Mouse (Mus musculus) E14TG2a.4 (cell line): ENCODE results near the gene Gas7.

Source experiments
- H3K27me3 ChIP-seq: 2 replicates; pipeline ENCODE4 v1.6.1; 2014; ENCODE audit warnings: low read length, control low read depth; ENCODE audit not compliant: insufficient read depth
- H3K36me3 ChIP-seq: 2 replicates; pipeline ENCODE4 v1.6.1; 2014; ENCODE audit warnings: low read length, control low read depth; ENCODE audit not compliant: insufficient read depth
- H3K4me1 ChIP-seq: replicated peaks from 2 replicates; pipeline ENCODE4 v1.6.1; 2014; ENCODE audit warnings: low read depth, low read length, control low read depth
- H3K4me3 ChIP-seq: replicated peaks from 2 replicates; pipeline ENCODE4 v1.5.1; 2014; ENCODE audit warnings: mild to moderate bottlenecking, low read length
- H3K9me3 ChIP-seq: 2 replicates; pipeline ENCODE4 v1.6.1; 2014; ENCODE audit warnings: low read length, control low read depth
- CTCF ChIP-seq: conservative IDR thresholded peaks from 2 replicates; pipeline ENCODE4 v1.5.1; 2014; ENCODE audit warnings: low read length
- NANOG ChIP-seq: IDR thresholded peaks from 2 replicates; pipeline ENCODE4 v1.6.1; 2014; ENCODE audit warnings: borderline replicate concordance, low read length, mixed read lengths
- POU5F1 ChIP-seq: IDR thresholded peaks from 2 replicates; pipeline ENCODE4 v1.6.1; 2014; ENCODE audit warnings: low read length, borderline replicate concordance

The Gas7 gene

DNA sequence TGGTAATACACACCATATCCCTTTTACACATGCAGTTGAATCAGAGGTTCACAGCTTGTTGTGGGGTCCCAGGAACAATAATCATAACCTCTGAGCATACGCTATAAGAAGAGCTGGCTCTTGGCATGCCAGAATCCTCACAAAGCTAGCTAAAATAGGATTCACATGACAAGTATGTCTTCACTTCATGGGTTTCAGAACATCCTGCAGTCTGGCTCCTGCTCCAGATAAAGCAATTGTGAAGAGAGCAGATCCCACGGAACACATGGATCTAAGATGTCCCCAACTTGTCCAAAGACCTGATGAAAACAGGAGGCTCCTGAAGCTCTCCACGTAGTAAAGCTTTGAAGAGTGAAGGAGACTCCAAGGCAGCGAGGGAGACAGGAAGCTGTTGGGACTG is 260.1 kb downstream of the Gas7 start:
- no peak overlapping the region for H3K4me3 ChIP-seq
- H3K4me1 ChIP-seq: no peaks in the 10 kb centered on the region
- H3K9me3 ChIP-seq: no peaks in the 10 kb centered on the region
- no peaks in the 10 kb centered on the region for H3K27me3 ChIP-seq
- TF ChIP-seq POU5F1 (no peak), NANOG (no peak), CTCF (no peak)
- no peaks in the 10 kb centered on the region for H3K36me3 ChIP-seq

- Histone ChIP-seq H3K4me1 (no peaks in the 10 kb centered on the region), H3K4me3 (no peak overlapping the region), H3K27me3 (no peaks in the 10 kb centered on the region), H3K9me3 (no peaks in the 10 kb centered on the region), H3K36me3 (no peaks in the 10 kb centered on the region)
- TF ChIP-seq POU5F1: no peak
- no peak for TF ChIP-seq CTCF
- no peak for TF ChIP-seq NANOG
Observed at GRCm38 (mm10) chr11:67721485-67721884, 266.2 kb downstream of the Gas7 start.

- TF ChIP-seq CTCF (no peak), POU5F1 (no peak)
- Histone ChIP-seq H3K27me3 (peaks cover 3% of the 10 kb centered on the region; the same call in 1 of the 2 replicates), H3K4me3 (no peak overlapping the region), H3K9me3 (no peaks in the 10 kb centered on the region), H3K36me3 (no peaks in the 10 kb centered on the region), H3K4me1 (no peaks in the 10 kb centered on the region)
Observed at GRCm38 (mm10) chr11:67722399-67723156, 267.3 kb downstream of the Gas7 start.

DNA sequence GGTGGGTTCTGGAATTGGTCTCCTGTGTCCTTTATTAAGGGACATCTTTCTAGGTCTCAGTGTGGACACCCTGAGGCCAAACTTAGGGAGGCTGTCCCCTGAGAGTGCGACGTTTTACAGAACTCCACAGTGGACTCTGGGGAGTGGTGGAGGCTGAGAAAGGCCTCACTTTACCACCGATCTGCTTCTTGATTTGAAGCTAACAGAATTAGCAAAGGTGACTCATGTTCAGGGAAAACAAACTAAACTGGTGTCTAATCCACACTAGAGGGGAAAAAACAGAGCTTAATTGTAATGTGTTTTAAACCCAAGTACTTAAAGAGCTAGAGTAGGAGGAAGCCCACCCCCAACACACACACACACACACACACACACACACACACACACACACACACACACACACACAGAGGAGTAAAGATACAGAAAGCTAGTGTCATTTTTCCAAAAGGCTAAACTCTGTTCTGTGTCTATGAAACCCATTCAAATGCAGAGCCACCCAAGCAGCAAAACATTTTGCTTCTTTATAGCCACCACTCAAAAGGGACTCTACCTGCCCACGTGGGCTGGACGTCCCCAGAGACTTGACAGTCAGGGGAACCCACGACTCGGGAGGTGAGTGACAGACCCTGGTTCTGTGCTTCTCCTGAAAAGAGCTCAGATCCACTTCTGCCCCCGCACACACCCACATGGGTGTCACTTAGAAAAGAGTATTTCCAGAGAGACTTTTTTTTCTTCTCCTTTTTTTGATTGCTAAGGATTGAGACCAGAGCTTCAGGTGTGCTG is 268.2 kb downstream of the Gas7 start:
- no peak for TF ChIP-seq POU5F1
- TF ChIP-seq CTCF: no peak
- TF ChIP-seq NANOG: no peak
- Histone ChIP-seq H3K4me1 (no peaks in the 10 kb centered on the region), H3K36me3 (no peaks in the 10 kb centered on the region), H3K27me3 (peaks cover 3% of the 10 kb centered on the region; the same call in 1 of the 2 replicates), H3K9me3 (no peaks in the 10 kb centered on the region), H3K4me3 (no peak overlapping the region)

- Histone ChIP-seq H3K36me3 (no peaks in the 10 kb centered on the region), H3K27me3 (peaks cover 3% of the 10 kb centered on the region; the same call in 1 of the 2 replicates), H3K9me3 (no peaks in the 10 kb centered on the region), H3K4me1 (no peaks in the 10 kb centered on the region), H3K4me3 (no peak overlapping the region)
- TF ChIP-seq CTCF: no peak
- TF ChIP-seq NANOG: no peak
- TF ChIP-seq POU5F1: no peak
Observed at GRCm38 (mm10) chr11:67727095-67727494, 271.9 kb downstream of the Gas7 start.

DNA sequence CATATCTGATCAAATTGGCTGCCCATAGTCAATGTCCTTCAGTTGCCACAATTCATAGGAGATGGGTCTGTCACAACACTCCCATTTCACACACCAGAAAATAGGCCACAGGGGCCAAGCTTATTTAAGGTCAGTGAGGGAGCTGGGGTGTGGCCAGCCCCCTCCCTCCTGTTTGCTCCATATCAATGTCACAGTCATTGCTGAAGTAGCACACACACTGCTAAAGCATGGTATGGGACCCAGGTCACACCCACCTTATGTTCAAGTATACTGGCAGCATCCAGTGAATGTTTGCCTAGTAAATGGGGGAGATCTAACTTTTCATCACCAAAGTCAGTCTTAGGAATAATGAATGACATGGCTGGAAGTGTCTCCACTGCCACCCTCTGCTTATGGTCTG is 273.5 kb downstream of the Gas7 start:
- Histone ChIP-seq H3K9me3 (no peaks in the 10 kb centered on the region), H3K27me3 (peaks cover 3% of the 10 kb centered on the region; the same call in 1 of the 2 replicates), H3K36me3 (no peaks in the 10 kb centered on the region), H3K4me1 (no peaks in the 10 kb centered on the region), H3K4me3 (no peak overlapping the region)
- TF ChIP-seq NANOG: no peak
- TF ChIP-seq POU5F1: no peak
- TF ChIP-seq CTCF: no peak

- H3K9me3 ChIP-seq: no peaks in the 10 kb centered on the region
- no peak overlapping the region for H3K4me3 ChIP-seq
- H3K4me1 ChIP-seq: no peaks in the 10 kb centered on the region
- no peaks in the 10 kb centered on the region for H3K36me3 ChIP-seq
- TF ChIP-seq NANOG: no peak
- TF ChIP-seq CTCF: no peak
- no peak for TF ChIP-seq POU5F1
- peaks cover 3% of the 10 kb centered on the region; the same call in 1 of the 2 replicates for H3K27me3 ChIP-seq
Observed at GRCm38 (mm10) chr11:67731056-67731455, 275.8 kb downstream of the Gas7 start.

DNA sequence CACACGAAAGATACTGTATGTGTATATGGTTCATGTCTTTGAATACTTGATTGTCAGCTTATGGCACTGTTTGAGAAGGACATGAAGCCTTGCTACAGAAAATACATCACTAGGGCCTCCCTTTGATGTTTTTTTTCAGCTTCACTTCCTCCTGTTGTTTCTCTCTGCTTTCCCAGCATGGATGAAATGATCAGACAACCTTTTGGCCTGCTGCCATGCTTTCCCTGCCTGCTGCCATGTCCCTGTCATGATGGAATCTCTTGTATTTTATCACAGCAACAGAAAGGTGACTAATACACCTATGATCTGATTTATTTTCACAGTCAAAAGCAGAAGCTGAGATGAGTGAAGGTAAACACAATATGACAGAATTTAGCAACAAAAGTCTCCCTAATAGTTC is 278.5 kb downstream of the Gas7 start:
- no peak overlapping the region for H3K4me3 ChIP-seq
- H3K36me3 ChIP-seq: no peaks in the 10 kb centered on the region
- no peaks in the 10 kb centered on the region for H3K9me3 ChIP-seq
- TF ChIP-seq CTCF (no peak), POU5F1 (no peak), NANOG (no peak)
- no peaks in the 10 kb centered on the region for H3K27me3 ChIP-seq
- H3K4me1 ChIP-seq: no peaks in the 10 kb centered on the region
